Mouse (Mus musculus): ENCODE measurements around the gene Xpo4. TPM values are rescaled to one million over a fixed set of nuclear protein-coding genes. Genes with fewer than 3 reads are reported as not detected.

The Xpo4 gene
- polyA plus RNA-seq, 1 experiment from 2014 or later = 33.6 TPM

DNA sequence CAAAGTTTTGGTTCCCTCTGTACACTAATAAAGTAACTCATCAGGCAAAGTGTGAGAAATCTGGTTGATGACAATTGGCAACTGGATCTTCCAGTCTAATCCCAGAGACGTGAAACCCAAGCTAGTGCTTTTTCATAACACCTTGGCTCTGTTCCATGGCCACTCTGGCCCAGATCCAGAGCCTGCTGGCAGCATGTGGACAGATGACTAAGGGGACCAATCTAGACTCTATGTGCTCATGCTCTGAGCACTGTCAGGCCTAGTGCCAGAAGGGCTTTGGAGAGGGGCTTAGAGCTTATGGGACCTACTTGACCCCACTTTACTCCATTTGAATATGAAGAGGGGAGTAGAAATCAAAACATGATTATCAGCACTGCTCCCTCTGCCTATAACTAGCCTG lies 57.7 kb downstream of the Xpo4 start:
- WGBS = 23% methylated on average over 1 of the region's 1 CpGs
- ATAC-seq (ENCODE audit: insufficient number of reproducible peaks, insufficient read depth, low FRiP score, low TSS enrichment, low read depth) = no peak
- Histone ChIP-seq H3K4me1 (replicated peaks) (peaks cover 12% of the 10 kb centered on the region), H3K4me3 (replicated peaks) (no peak overlapping the region), H3K9ac (replicated peaks) (no peak overlapping the region), H3K36me3 (peaks cover 18% of the 10 kb centered on the region), H3K9me3 (no peaks in the 10 kb centered on the region), H3K27ac (no peak overlapping the region), H3K27me3 (no peaks in the 10 kb centered on the region), H3K4me2 (no peak overlapping the region)

DNA sequence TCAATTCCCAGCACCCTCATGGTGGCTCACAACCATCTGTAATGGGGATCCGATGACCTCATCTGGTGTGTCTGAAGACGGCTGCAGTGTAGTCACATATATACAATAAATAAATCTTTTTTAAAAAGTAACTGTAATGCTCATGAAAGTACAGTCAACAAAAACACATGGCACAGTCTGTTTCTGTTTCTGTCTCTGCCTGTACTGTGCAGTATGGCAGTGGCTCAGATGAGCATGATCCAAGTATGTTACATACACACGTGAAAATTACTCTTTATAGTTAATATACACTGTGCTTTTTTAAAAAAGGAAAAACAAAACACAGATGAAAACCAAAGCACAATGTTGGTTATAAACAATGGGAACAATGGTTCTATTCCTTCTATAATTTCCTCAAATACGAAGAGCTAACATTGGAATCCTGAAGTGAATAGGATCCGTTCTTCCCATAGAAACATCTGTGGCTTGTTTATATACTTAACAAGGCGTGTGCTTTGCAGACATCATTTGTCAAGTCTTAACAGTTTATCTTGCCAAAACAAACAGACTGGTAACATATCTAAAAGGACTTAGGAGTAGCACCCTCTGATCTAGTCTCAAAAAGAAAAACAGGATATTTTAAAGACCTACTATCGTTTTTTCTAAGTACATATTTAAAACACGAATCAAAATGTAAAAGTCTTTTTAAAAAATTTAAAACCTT lies 58.4 kb downstream of the Xpo4 start:
- no peak overlapping the region for H3K9ac ChIP-seq (replicated peaks)
- WGBS = 84% methylated on average over 8 of the region's 8 CpGs
- peaks cover 25% of the 10 kb centered on the region for H3K36me3 ChIP-seq
- no peak overlapping the region for H3K4me3 ChIP-seq (replicated peaks)
- peaks cover 12% of the 10 kb centered on the region for H3K4me1 ChIP-seq (replicated peaks)
- no peak for ATAC-seq (ENCODE audit: insufficient number of reproducible peaks, insufficient read depth, low FRiP score, low TSS enrichment, low read depth)
- no peak overlapping the region for H3K4me2 ChIP-seq
- no peaks in the 10 kb centered on the region for H3K27me3 ChIP-seq
- H3K9me3 ChIP-seq = no peaks in the 10 kb centered on the region
- H3K27ac ChIP-seq = no peak overlapping the region

DNA sequence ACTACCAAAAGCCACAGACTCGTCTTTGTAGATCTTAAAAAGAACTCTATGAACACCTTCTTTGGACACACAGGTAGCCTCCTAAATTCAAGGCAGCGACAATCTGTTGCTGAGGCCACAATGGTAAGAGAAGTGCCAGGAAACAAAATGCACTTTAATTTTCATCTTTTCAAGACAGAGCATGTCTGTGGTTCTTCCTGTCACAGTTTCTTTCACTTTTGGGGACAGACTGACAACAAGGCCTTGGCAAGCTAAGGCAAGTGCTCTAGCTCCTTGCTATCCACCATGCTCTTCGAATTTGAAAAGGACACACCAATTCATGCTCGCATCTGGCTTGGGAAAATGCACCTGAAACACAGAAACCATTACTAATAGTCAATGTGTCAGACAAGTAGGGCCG lies 72.0 kb downstream of the Xpo4 start:
- H3K9ac ChIP-seq (replicated peaks) = no peak overlapping the region
- no peaks in the 10 kb centered on the region for H3K27me3 ChIP-seq
- H3K36me3 ChIP-seq = peaks cover 81% of the 10 kb centered on the region
- WGBS = 91% methylated on average over 5 of the region's 5 CpGs
- no peak overlapping the region for H3K4me3 ChIP-seq (replicated peaks)
- no peaks in the 10 kb centered on the region for H3K9me3 ChIP-seq
- H3K4me1 ChIP-seq (replicated peaks) = no peaks in the 10 kb centered on the region
- ATAC-seq (ENCODE audit: insufficient number of reproducible peaks, insufficient read depth, low FRiP score, low TSS enrichment, low read depth) = no peak
- H3K4me2 ChIP-seq = no peak overlapping the region
- no peak overlapping the region for H3K27ac ChIP-seq

DNA sequence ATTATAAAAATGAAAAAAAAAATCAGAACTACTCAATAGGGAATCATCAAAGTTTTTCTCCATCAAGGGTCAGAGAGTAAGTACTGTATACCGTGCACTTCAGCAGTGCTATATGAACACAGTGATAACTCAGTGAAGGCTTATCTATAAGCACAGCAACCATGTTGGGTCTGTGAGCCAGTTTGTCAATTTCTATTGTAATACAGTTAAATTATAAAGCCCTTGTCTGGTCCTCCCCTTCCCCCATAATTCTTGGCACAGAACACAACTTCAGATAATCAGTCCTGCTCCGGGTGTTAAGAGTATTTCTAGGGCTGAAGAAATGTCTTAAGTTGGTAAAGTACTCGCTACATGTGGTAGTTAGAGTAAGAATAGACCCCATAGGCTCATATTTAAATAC lies 73.4 kb downstream of the Xpo4 start:
- no peak overlapping the region for H3K9ac ChIP-seq (replicated peaks)
- no peak overlapping the region for H3K4me3 ChIP-seq (replicated peaks)
- H3K27ac ChIP-seq = no peak overlapping the region
- no peak overlapping the region for H3K4me2 ChIP-seq
- H3K4me1 ChIP-seq (replicated peaks) = no peaks in the 10 kb centered on the region
- H3K36me3 ChIP-seq = peaks cover 85% of the 10 kb centered on the region
- H3K27me3 ChIP-seq = no peaks in the 10 kb centered on the region
- no peak for ATAC-seq (ENCODE audit: insufficient number of reproducible peaks, insufficient read depth, low FRiP score, low TSS enrichment, low read depth)
- H3K9me3 ChIP-seq = no peaks in the 10 kb centered on the region
- WGBS = 98% methylated on average over 3 of the region's 3 CpGs

DNA sequence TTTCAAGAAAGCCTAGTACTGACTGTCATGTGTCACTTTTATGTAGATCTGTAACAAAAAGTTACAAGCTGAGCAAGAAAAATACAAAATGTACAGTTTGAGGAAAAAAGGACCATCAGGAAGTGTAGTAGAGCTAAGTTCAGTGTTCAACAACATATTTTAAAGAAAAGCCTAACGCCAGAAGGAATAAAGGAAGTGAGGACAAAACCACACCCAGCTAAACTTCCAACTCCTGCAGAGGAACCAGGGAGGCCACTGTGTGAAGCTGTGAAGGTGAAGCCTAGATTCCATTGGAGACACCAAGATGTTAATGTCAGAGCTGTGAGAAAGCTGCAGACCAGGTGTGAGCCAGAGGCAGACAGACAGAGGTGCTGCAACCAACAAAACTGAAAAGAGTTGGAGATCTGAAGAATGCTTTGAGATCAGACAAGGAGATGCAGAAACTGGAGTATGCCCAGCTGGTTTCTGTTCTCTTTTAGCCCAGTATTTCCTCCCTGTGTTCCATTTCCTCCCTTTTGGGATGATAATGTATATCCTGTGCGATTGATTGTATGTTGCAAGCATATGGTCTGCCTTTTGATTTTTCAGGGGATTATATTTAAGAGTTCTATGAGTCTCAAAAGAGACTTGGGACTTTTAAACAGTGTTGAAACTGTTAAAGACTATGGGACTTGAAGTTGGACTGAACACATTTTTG lies 88.7 kb downstream of the Xpo4 start:
- H3K36me3 ChIP-seq = peaks cover 25% of the 10 kb centered on the region
- ATAC-seq (ENCODE audit: insufficient number of reproducible peaks, insufficient read depth, low FRiP score, low TSS enrichment, low read depth) = no peak
- H3K27me3 ChIP-seq = no peaks in the 10 kb centered on the region
- H3K4me2 ChIP-seq = no peak overlapping the region
- H3K9ac ChIP-seq (replicated peaks) = no peak overlapping the region
- no peaks in the 10 kb centered on the region for H3K4me1 ChIP-seq (replicated peaks)
- H3K27ac ChIP-seq = no peak overlapping the region
- WGBS = 95% methylated on average over 2 of the region's 2 CpGs
- no peaks in the 10 kb centered on the region; the same call in 1 of the 2 replicates for H3K9me3 ChIP-seq
- no peak overlapping the region for H3K4me3 ChIP-seq (replicated peaks)

DNA sequence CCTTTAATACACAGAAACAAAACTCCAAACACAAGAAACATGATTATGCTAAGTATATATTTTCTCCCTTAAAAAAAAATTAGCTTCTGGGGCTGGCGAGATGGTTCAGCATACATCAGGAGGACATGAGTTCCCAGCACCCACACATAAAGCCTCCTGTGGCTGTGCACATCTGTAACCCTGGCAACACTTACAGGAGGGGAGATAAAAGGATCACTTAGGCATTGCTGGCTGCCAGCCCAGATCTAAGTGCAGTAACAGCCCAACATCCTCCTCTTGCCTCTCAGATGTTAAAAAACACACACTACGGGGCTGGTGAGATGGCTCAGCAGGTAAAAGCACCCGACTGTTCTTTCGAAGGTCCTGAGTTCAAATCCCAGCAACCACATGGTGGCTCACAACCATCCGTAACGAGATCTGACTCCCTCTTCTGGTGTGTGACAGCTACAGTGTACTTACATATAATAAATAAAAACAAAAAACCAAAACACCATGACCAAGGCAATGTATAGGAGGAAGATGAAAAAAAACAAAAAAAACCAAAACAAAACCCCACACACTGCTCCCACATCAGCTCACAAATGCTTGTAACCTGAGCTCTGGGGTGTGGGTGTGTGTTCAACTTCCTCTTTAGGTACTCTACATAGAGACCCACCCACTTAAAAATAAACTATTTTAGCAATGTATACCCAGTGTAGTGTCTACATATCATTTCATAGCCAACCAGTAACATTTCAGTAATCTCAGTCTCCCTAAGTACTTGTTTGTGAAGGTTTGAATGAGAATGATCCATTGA lies 90.2 kb downstream of the Xpo4 start:
- 86% methylated on average over 6 of the region's 6 CpGs for WGBS
- ATAC-seq (ENCODE audit: insufficient number of reproducible peaks, insufficient read depth, low FRiP score, low TSS enrichment, low read depth) = no peak
- H3K9ac ChIP-seq (replicated peaks) = no peak overlapping the region
- no peak overlapping the region for H3K27ac ChIP-seq
- H3K36me3 ChIP-seq = peaks cover 19% of the 10 kb centered on the region
- H3K4me3 ChIP-seq (replicated peaks) = no peak overlapping the region
- H3K27me3 ChIP-seq = no peaks in the 10 kb centered on the region
- no peak overlapping the region for H3K4me2 ChIP-seq
- H3K4me1 ChIP-seq (replicated peaks) = peaks cover 4% of the 10 kb centered on the region
- no peaks in the 10 kb centered on the region; the same call in 1 of the 2 replicates for H3K9me3 ChIP-seq

DNA sequence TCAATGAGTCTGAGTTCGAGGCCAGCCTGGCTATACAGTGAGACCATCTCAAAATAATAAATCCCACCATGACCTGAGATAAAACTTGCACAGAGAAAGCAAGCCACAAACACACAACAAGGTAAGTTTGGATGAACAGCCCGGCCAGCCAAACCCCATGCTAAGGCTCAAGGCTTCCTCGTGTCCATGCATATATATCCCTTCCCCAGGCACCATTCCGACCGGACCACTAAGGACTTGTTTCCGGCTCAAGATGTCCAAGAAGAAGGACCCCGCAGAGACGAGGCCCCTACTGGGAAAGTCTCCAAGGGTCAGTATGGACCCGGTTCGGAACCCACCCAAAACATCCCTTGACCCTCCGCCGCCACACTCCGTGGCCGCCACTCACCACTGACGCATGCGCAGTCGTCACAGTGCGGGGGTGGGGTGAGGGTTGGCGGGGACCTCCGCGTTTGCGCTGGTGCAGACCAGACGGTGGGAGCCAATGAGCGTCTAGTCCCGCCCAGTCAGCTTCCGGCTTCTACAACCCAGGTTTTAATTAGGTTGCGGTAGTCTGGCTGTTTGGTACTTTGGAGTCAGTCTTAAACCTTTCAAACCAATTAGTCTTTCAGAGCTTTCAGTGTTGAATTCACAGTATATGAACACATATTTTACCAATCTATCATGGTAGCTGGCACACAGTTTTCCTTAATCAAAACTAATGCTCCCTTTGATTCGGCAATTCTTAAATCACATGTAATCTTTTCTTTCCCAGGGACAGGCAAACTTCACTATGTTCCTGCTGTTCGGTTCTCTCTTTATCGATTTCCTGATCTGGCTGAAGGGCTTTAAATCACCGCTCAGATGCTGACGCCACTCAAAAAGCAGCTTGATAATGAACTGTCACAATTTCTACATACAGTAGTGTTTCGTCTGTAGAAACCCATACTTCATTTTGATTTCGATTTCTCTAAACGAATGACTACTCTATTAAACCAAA lies 93.8 kb downstream of the Xpo4 start, which contains the start of gene Eef1akmt1:
TSS of gene Eef1akmt1 (minus strand) at position 458 of the 979 bp plus-strand sequence.
- Histone ChIP-seq H3K9ac (replicated peaks) (peak within 1 kb of the TSS; percentile 65), H3K4me2 (peak within 1 kb of the TSS; percentile 61), H3K9me3 (no peaks in the 10 kb centered on the region; the same call in 1 of the 2 replicates), H3K36me3 (peaks cover 10% of the 10 kb centered on the region), H3K27ac (peak within 1 kb of the TSS; percentile 76; the same call in 1 of the 2 replicates), H3K4me1 (replicated peaks) (peaks cover 4% of the 10 kb centered on the region), H3K4me3 (replicated peaks) (peak within 1 kb of the TSS; percentile 61), H3K27me3 (no peaks in the 10 kb centered on the region)
- 10% methylated on average over 35 of the region's 35 CpGs for WGBS
- peak; percentile 98 for ATAC-seq (ENCODE audit: insufficient number of reproducible peaks, insufficient read depth, low FRiP score, low TSS enrichment, low read depth)

DNA sequence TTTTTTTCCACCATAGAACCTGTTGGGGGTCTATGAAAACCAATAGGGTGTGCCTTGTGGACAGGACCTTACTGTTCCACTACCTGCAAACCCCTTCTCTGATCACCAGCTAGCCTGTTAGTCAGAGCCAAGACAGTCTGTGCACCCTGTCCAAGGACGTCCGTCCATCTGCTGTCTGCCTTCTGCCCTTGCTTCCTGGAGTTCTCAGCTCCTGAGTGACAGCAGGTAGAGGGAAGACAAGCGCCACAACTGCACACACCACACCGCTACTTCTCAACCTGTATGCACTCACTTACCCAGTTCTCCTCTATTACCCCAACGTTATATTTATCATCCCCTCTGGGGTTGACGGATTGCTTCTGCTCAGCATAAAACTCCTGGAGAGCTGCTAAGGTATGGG lies 99.6 kb downstream of the Xpo4 start:
- no peak overlapping the region for H3K4me3 ChIP-seq (replicated peaks)
- peaks cover under 1% of the 10 kb centered on the region for H3K4me1 ChIP-seq (replicated peaks)
- H3K27me3 ChIP-seq = no peaks in the 10 kb centered on the region
- ATAC-seq (ENCODE audit: insufficient number of reproducible peaks, insufficient read depth, low FRiP score, low TSS enrichment, low read depth) = no peak
- peaks cover 14% of the 10 kb centered on the region; the same call in 1 of the 2 replicates for H3K36me3 ChIP-seq
- WGBS = 91% methylated on average over 6 of the region's 6 CpGs
- no peaks in the 10 kb centered on the region for H3K9me3 ChIP-seq
- H3K27ac ChIP-seq = no peak overlapping the region
- H3K4me2 ChIP-seq = no peak overlapping the region
- H3K9ac ChIP-seq (replicated peaks) = no peak overlapping the region

DNA sequence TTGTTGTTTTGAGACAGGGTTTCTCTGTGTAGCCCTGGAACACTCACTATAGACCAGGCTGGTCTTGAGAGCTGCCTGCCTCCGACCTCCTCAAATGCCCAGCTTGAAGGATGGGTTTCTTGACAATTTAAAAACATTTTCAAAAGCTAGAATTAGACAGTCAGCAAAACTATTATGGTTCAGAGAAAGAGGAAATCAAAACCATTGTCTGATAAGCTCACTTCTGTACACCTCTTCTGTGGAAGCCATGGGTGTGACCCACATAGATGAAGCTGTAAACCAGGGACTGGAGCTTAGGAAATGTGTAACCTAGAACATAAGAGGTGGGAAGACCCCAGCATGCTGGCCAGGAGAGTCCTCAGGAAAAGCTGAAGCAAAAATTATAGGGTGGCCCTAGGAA lies 108.3 kb downstream of the Xpo4 start:
- Histone ChIP-seq H3K4me1 (replicated peaks) (no peaks in the 10 kb centered on the region), H3K9me3 (no peaks in the 10 kb centered on the region), H3K36me3 (peaks cover 14% of the 10 kb centered on the region; the same call in 1 of the 2 replicates), H3K4me2 (no peak overlapping the region), H3K27ac (no peak overlapping the region), H3K27me3 (no peaks in the 10 kb centered on the region), H3K4me3 (replicated peaks) (no peak overlapping the region), H3K9ac (replicated peaks) (no peak overlapping the region)
- WGBS = 89% methylated on average over 1 of the region's 1 CpGs
- no peak for ATAC-seq (ENCODE audit: insufficient number of reproducible peaks, insufficient read depth, low FRiP score, low TSS enrichment, low read depth)

DNA sequence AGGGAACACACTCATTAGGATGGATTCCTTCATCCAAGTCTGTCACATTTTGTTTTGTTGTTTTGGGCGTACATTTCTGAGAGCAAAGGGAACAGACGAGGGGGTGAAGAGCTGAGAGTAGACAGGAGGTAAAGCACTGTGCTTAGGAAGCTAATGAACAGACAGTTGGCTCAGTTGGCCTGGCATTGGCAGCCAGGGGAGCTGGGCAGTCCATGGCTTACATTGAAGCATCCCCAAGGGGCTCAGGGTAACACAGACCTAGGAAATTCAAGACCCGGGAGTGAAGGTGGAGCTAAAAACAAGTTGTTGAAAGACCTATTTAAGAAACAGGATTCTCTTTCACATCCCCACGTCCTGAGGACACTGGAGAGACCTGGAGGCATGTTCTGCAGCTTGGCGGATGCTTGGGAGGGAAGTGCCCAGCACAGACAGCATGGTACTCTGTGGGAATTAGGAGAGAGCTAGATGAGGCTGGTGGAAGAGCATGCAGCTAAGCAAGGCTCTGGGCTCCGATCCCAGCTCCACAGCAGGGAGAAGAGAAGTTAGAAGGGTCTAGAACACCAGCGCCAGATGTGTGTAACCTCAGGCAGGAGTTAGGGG lies 109.7 kb downstream of the Xpo4 start:
- Histone ChIP-seq H3K27me3 (no peaks in the 10 kb centered on the region), H3K9ac (replicated peaks) (no peak overlapping the region), H3K4me3 (replicated peaks) (no peak overlapping the region), H3K9me3 (no peaks in the 10 kb centered on the region), H3K36me3 (peaks cover 14% of the 10 kb centered on the region; the same call in 1 of the 2 replicates), H3K4me2 (no peak overlapping the region), H3K4me1 (replicated peaks) (no peaks in the 10 kb centered on the region), H3K27ac (no peak overlapping the region)
- no peak for ATAC-seq (ENCODE audit: insufficient number of reproducible peaks, insufficient read depth, low FRiP score, low TSS enrichment, low read depth)
- 88% methylated on average over 7 of the region's 7 CpGs for WGBS
